Mouse (Mus musculus) kidney, adult 9 months (tissue): Measurements from ENCODE around the gene Ttn.
"Not testable (repeated sequence)": the region's sequence is repeated elsewhere in the genome, so short reads cannot be mapped to it uniquely, and the experiment has no call there.

Source experiments
- DNase-seq: peaks from one replicate; pipeline ENCODE4 v3.0.0; 2022

Gene Ttn

DNA sequence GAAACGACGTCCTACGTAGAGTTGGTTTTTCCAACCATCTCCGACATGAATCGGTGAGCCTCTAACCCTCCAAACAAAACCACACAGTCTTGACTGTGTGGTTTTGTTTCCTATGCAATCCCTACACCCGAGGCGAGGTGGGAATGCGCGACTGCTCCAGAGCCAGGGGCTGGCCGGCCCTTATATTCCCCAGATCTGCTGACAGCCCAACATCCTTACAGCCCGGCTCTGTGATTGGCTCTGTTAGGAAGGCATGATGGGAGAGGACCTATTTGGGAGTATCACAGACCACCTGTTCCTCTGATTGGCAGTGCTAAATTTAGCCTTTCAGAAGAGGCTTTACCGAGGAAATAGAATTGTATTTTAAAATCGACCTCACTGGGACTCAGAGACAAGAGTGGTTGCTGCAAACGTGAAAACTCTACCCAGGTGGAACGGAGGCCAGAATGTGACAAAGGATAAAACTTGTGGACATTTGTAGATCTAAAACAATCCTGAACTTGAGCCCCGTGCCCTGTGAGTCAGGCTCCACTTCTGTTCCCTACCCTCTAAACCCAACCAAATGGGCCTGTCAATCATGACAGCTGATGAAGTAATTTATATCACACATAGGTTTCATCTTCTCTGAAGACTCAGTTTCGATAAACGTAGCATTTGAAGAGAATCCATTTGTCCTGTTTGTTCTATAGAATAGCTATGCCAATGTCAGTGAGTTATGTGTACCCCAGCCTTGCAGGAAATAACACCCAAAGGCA lies at the start of gene Ttn:
TSS of gene Ttn (minus strand) at position 157 of the 755 bp plus-strand sequence.
- DNase-seq, result no peak

DNA sequence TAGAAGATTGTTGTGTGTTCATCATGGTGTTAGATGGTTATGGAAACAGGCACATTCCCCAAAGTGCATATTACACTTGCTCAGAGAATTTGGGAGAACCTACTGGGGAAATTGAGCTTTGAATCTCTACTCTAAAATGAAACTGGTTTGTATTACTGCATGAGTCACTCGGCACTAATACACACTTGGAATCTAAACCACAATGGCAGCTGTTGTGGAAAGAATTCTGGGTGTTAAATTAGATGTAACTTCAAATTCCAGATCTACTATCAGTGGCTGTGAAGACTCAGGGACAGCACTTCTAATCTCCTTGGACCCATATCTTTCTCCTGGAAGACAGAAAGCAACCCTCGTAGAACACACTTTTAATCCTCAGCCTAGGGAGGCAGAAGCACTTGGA lies 38.3 kb upstream of the Ttn start:
- DNase-seq, result no peak

DNA sequence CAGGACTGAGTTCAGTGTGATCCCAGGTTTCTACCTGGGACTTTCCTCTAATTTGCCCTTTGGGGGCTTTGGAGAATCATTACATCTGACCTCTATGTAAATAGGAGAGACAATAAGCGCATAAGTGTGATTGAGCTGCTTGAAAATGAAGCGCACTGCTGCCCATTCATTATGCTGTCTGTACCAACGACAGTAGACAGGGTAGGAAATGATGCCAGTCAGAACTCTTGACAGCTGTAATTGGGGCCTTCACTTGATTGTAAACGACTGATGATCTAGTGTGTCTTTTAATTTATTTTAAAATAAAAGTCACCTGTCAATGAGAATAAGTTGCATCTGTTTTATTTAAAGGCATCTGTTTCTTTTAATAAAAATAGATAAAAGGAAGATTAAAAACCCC lies 35.4 kb upstream of the Ttn start:
- DNase-seq, result no peak

GRCm38 (mm10) chr2:77013449-77013848 lies 31.1 kb upstream of the Ttn start:
- DNase-seq, result not testable (repeated sequence)

- DNase-seq, result no peak
Observed at GRCm38 (mm10) chr2:77011981-77012380, 29.6 kb upstream of the Ttn start.

- DNase-seq, result no peak
Observed at GRCm38 (mm10) chr2:77007015-77007414, 24.7 kb upstream of the Ttn start.

GRCm38 (mm10) chr2:77003148-77003547 lies 20.8 kb upstream of the Ttn start:
- no peak for DNase-seq

GRCm38 (mm10) chr2:76998351-76998750 lies 16.0 kb upstream of the Ttn start:
- no peak for DNase-seq

GRCm38 (mm10) chr2:76992493-76993201 lies 10.3 kb upstream of the Ttn start:
- DNase-seq, result no peak

- no peak for DNase-seq
Observed at GRCm38 (mm10) chr2:76987317-76987716, 5.0 kb upstream of the Ttn start.

GRCm38 (mm10) chr2:76984384-76984783 lies 2.0 kb upstream of the Ttn start:
- DNase-seq, result no peak

DNA sequence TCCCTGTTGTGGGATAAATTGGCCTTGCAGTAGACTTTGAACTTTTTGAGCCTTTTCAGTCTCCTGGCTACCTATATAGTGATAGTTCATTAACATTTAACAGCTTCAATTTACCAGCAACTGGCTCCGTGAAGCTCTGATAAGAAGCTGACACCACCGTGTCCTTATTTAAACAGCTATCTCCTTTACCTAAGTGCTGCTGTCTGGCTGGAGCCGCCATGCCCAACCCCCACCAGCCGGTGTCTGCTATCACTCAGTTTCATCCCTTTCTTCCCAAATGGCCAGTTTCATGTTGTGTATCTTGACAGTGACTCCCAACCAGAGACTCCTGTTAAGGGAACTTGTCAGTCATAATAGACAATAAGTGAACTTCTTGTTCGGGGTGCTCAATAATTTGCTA lies 1.3 kb upstream of the Ttn start:
- no peak for DNase-seq

GRCm38 (mm10) chr2:76981717-76982116 lies 630 bp downstream of the Ttn start:
- DNase-seq, result no peak

DNA sequence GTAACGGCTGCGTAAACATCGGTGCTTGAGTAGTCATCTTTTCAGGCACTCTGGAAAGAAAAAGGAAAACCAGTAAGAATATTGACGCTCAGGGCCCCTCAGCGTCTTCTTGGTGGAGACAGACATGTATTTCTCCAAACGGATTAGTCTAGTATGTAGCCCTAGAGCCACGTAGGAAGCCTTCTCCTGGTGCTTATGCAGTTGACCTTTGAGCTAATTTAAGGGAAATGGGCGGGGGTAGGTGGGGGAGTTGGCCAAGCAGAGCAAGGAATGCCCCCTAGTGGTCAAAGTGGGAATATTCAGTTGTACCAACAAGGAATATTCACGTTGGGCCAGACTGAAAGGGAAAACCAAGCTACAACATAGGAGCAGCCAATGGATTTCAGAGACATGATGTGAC lies 2.2 kb downstream of the Ttn start:
- DNase-seq, result peak; percentile 79

- no peak for DNase-seq
Observed at GRCm38 (mm10) chr2:76977650-76978049, 4.7 kb downstream of the Ttn start.

- no peak for DNase-seq
Observed at GRCm38 (mm10) chr2:76972051-76972450, 10.3 kb downstream of the Ttn start.

DNA sequence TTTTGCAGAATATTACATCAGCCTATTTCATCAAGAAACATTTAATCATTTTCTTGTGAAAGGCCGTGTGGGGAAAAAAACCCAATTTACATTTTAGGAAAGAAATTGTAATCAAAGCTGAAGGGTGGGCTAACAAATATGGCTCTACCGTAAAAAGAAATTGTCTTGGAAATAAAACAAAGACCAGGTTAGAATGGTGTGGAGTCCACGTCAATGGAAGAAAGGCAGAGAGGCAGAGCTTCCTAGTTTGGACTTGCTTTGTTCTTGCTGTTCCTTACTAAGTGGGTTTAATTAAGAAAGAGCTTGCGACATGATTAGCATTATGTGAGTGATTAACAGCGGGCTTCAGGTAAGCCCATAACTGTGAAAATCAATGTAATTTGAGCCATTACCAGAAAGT lies 11.3 kb downstream of the Ttn start:
- DNase-seq, result no peak

- peak; percentile 24 for DNase-seq
Observed at GRCm38 (mm10) chr2:76970669-76971068, 11.7 kb downstream of the Ttn start.

GRCm38 (mm10) chr2:76970204-76970603 lies 12.1 kb downstream of the Ttn start:
- DNase-seq, result no peak

GRCm38 (mm10) chr2:76969637-76970036 lies 12.7 kb downstream of the Ttn start:
- no peak for DNase-seq

DNA sequence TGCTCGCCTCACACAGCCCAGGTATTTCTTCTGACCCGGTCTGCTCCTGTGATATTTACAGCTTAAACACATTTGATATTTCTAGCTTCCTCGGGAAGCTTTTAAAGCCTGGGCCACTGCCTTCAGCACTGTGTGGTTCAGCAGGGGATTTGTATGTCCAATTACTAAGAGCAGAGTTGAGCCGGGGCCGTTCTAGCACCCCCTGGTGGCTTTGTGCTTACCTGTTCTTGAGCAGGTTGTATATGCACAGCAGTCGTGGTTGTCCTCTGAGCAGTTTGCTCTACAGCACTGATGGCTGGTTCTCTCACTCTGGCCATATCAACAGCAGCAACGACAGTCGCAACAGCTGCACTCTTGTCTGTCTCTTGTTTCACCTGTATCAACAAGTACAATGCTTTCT lies 13.4 kb downstream of the Ttn start:
- peak; percentile 82 for DNase-seq

GRCm38 (mm10) chr2:76966582-76966981 lies 15.8 kb downstream of the Ttn start:
- DNase-seq, result no peak

- DNase-seq, result no peak
Observed at GRCm38 (mm10) chr2:76966013-76966412, 16.3 kb downstream of the Ttn start.

GRCm38 (mm10) chr2:76965542-76965941 lies 16.8 kb downstream of the Ttn start:
- no peak for DNase-seq

- DNase-seq, result no peak
Observed at GRCm38 (mm10) chr2:76962045-76962432, 20.3 kb downstream of the Ttn start.
